Mouse (Mus musculus) olfactory bulb, adult 2 months (tissue): ENCODE data around the gene Atf3.

Experiments used
- CTCF ChIP-seq: fragments of 200-500 bp; IDR thresholded peaks from 2 replicates; pipeline ENCODE4 v1.5.1; 2012; ENCODE audit warnings: low read depth, mild to moderate bottlenecking, low read length, moderate library complexity; ENCODE audit not compliant: insufficient read depth
- POLR2A ChIP-seq: fragments of 200-500 bp; IDR thresholded peaks from 2 replicates; pipeline ENCODE4 v1.6.1; 2012; ENCODE audit warnings: mild to moderate bottlenecking, low read depth, low read length, moderate library complexity; ENCODE audit not compliant: insufficient read depth

GRCm38 (mm10) chr1:191132934-191133333, 84.9 kb downstream of the Atf3 start:
- TF ChIP-seq POLR2A (no peak), CTCF (no peak)
